Mouse (Mus musculus) spleen, postnatal 36 days (tissue): Measurements from ENCODE around the gene Fam178b.

ENCODE experiments used
- DNase-seq, 2 experiments: peaks; one replicate each; pipeline ENCODE4 v3.0.0; 2022; ENCODE audit warnings: low spot score in 2 of 2, mixed read lengths in 1 of 2

Gene Fam178b

GRCm38 (mm10) chr1:36588476-36589450 lies 94.2 kb downstream of the Fam178b start:
- DNase-seq = no peak

DNA sequence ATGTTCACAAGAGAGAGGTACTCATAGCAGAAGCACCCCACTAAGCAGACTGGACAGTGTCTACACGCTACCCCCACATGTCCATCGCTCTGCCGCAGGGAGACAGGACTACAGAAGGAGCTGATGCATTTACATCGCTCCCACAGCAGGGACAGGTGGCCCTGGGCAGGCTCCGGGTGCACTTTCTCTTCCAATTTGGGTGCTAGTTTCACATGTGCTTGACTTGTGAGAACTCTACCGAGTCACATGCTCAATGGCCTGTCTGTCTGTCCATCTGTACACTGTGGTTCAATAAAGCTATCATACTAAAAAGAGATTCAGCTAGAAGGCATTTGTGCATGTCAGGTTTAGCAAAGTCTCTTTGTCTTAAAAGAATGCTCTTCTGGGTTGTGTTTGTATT lies 95.1 kb downstream of the Fam178b start:
- no peak for DNase-seq

DNA sequence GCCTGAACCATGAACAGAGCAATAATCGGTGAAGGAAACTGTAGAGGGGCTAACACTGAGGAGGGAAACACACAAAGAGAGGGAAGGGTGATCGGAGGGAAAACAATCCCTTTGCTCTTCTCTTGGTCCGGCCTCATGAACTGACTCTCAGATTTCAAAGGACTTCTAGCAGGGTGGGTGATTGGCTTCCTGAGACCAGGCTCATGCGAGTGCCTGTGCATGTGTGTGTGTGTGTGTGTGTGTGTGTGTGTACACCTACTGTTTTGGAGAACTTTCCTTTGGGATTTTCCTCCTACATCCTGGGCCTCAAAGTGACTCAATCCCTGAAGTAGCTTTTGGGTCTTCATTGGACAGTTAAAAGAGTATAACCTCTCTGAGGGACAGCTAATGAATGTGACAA lies 96.7 kb downstream of the Fam178b start:
- no peak for DNase-seq

- DNase-seq = no peak
Observed at GRCm38 (mm10) chr1:36583408-36584116, 99.4 kb downstream of the Fam178b start.

DNA sequence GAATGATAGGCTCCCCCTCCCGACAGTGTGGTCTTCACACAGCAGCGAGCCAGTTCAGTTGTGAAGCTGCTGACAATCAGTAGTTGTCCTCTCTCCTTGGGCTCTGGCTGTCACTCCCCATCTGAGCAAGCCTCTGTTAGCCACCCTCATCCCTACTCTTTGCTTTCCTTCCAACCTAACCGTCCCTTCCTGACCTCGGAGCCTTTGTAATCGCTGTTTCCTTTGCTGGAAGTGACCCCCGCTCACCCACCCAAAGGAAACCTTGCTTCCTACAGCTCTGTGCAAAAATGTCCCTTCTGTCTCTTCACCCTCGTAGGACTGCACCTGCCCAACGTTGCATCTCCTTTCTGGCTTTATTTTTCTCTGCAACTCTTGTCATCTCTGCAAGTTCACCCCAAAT lies 100.8 kb downstream of the Fam178b start:
- no peak for DNase-seq

- DNase-seq = no peak
Observed at GRCm38 (mm10) chr1:36581260-36581659, 101.7 kb downstream of the Fam178b start.

- DNase-seq = no peak
Observed at GRCm38 (mm10) chr1:36580384-36581207, 102.4 kb downstream of the Fam178b start.

DNA sequence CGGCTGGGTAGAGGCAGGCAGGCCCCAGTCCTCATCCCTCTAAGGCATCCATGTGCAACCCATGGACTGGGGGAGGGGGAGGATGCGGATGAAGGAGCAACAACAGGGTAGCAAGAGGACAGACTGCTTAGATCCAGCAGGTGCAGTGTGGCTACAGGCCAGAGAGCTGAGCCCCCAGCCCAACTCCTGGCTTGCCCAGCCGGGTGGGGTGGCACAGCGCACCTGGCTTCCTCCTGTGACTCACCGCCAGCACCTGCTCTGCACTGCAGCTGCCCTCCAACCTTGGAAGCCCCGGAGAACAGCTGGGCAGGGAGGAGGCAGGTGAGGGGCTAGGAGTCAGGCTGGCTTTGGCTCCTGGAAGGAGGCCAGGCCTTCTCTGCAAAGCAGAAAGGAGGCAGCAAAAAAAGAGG lies 103.0 kb downstream of the Fam178b start:
- no peak for DNase-seq

DNA sequence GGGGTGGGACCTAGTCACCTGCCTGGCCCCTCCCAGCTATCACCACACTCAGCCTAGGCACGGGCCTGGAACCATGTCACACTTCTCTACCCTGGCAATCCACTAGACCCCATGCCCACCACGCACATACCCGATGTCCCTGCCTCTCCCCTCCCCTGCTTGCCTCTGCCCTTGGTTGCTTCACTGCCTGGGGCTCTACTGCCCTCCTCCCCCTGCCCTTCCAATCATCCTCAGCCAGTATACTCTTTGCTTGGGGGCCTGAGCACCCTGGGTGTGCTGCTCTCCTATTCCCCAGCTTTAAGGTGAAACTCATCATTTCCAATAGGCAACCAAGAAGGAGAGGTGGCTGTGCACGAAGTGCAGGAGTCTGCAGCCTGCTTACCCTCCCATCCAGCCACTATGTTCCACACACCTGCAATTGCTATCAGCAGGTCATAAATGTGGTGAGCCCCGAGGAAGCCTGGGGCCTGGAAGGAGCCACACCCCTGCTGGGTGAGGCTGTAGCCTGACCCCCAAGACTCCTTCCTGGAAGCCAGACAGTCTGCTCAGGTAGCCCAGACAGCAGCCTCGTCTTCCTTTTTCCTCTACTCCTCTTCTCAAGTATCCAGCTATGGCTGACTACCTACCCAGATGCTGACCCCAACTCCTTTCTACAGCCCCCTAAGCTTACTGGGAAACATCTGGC lies 105.8 kb downstream of the Fam178b start:
- DNase-seq = no peak

DNA sequence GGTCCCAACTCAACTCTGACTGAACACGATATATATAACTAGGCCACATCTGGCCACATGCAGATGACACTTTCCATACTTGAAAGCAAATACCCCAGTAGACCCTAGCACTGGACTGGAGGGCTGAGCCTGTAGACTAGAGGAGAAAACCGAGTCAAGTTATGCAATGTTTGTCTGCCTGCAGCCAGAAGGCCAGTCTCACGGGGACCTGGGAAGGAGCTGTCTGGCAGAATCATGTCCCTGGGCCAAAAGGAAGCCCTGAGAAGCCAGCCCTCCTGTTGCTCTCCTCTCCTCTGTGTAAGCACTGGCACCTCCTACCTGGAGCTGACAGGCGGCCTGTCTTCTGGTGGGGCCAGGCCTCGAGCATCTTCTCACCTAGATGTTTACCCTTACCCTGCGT lies 107.6 kb downstream of the Fam178b start:
- no peak for DNase-seq

- DNase-seq = no peak
Observed at GRCm38 (mm10) chr1:36574196-36574955, 108.6 kb downstream of the Fam178b start.

DNA sequence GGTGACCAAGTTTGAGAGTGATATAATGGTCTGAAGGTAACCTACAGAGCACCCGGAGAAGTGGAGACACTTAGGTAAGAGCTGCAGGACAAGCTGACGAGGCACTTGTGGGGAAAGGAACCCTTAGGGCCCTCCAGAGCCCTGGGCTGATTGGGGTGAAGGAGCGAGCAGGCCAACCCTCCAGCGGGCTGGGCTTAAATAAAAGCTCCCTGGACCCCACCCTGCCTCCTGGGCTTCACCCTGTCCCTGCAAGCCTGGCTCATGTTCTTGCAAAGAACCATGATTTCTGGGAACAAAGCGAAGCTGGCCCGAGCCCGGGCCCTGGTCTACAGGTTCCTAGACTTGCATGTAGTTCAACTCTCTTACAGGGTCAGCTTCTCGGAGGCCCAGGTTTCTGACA lies 109.5 kb downstream of the Fam178b start:
- DNase-seq = no peak

DNA sequence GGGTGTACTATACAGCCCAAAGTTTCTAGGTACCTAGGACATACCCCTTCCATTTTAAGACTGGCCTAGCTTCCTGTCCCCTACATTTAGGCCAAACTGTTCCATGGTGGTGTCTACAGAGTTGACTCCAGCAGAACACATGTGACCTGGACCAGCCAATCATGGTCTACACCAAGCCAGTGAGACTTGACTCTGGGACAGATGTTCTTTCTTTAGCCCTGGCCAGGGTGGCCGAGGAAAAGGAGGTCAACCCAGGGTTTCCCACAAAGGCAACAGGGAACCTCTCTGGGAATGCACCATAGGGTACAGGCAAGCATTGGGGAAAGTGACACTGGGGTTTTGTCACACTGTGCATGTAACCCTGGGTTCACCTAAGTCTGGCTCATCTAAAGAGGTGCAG lies 110.3 kb downstream of the Fam178b start:
- no peak for DNase-seq

- no peak for DNase-seq
Observed at GRCm38 (mm10) chr1:36572140-36572700, 110.8 kb downstream of the Fam178b start.

DNA sequence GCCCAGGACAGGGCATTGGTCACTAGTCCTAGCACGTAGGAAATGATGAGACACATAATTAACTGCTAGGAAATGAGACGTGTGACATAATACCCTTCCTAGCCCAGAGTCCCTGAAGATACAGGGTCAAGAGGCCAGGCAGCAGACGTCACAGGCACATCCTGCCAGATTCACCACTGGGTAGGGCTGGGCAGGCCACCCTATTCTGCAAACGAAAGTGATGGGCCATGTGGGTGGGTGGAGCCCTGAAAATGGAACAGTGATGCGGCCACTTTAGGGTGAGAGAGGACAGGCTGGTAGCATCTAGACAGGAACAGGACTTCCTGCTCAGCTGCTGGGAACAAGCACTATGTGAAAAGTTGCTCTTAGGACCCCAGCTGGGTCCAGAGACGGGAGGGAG lies 111.4 kb downstream of the Fam178b start:
- peak; percentile 36 to 41 for DNase-seq

DNA sequence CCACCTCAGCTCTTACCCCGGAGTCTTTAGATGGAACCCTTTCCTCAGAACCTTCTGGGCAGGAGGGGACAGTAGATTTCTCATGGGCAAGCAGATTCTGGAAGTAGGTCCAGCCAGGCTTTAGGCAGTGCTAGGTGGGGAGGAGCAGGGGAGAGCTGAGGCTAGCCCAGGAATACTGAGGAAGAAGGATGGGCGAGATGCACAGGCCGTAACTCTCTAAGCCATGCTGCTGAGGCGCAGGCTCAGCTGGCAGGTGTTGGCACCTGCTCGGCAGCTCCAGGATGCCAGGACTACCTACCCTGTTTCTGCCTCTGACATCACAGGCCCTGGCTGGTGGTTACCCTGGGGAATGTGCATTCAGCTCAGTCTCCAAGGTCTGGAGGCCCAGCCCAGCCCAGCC lies 112.7 kb downstream of the Fam178b start:
- DNase-seq = no peak

- no peak for DNase-seq
Observed at GRCm38 (mm10) chr1:36569694-36570276, 113.2 kb downstream of the Fam178b start.

GRCm38 (mm10) chr1:36568776-36569175 lies 114.2 kb downstream of the Fam178b start:
- no peak for DNase-seq

- DNase-seq = no peak
Observed at GRCm38 (mm10) chr1:36567818-36568603, 115.0 kb downstream of the Fam178b start.
